Mouse (Mus musculus) T-cell, adult 2 months (primary cell): ENCODE measurements around the gene Map3k7cl.
A peak's percentile ranks its signal among the peaks of the same experiment; 100 is the strongest.

Experiments used
- DNase-seq: peaks from one replicate; pipeline ENCODE4 v3.0.0; 2022; ENCODE audit warnings: low spot score

Map3k7cl gene

GRCm38 (mm10) chr16:87587843-87588242, 34.7 kb downstream of the Map3k7cl start:
- no peak for DNase-seq

- DNase-seq, result no peak
Observed at GRCm38 (mm10) chr16:87594145-87594544, 41.0 kb downstream of the Map3k7cl start.

DNA sequence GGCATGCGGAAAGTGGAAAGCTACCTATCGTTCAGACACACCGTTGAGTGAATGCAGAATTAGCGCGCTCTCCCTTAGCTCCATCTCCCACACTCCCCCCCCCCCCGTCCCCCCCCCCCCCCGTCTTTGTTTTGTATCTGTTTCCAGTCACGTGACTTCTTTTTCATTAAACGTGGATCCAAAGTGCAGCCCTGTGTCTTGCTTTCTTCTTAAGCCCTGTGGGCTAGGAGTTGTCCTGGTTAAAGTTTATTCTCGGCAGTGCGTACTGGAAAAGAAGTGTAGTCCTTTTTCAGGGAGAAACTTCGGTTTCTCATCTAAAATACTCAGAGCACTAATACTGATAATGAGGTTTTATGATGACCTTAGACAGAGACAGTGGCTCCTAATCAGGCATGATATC, 42.0 kb downstream of the Map3k7cl start:
- DNase-seq, result no peak

GRCm38 (mm10) chr16:87602717-87603526, 49.8 kb downstream of the Map3k7cl start:
- DNase-seq, result no peak

DNA sequence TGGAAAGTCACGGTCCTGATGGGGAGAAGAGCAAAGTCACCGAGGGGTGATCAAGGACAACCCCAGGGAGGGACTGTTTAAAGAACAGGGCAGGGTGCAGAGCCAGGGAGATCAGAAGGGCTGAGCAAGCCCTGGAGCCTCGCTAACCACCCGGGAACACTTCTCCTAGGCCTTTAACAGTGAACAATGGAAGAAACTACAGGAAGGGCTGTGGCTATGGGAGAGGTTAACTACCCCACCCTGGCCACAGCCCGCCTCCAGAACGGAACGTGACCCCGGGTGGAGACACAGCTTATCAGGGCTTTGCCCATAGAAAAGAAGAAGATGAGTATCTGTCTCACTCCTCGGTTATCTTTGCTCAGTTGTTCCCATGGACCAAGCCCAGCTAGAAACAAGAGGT, 50.9 kb downstream of the Map3k7cl start:
- no peak for DNase-seq

DNA sequence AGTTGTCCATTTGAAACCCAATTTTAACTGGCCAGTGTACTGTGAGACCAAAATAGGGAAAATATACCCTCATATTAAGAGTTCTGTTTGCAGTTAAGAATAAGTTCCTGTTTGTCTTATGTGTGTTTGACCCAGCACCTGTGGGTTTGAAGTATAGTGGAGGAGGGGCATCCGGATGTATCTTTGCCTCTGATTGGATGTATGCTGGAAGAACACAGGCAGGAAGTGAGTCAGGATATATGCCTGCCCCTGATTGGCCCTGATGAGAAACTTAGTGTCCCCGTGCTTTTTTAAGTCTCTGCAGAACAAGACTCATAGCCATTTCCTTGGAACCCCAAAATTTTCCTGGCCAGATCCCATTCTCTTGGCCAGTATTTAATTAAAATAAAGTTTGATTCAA, 51.8 kb downstream of the Map3k7cl start:
- DNase-seq, result no peak

GRCm38 (mm10) chr16:87607383-87607782, 54.3 kb downstream of the Map3k7cl start:
- no peak for DNase-seq

DNA sequence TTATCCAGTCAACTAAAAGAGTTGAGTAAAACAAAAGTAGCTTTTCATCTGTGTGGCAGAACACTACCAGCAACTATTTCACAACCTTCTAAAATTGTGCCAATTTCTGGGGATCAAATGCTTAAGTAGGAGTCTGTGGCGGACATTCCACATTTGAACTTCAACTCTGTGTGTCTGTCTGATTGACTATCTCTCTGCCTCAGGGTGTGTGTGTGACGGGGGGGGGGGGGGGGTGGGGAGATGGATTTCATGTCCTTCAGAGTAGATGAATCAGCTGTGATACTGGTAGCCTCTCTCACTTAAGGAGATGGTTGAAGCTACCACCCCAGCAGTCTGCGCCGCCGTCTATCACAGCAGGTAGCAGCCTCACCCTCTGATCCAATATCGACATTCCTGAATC, 54.8 kb downstream of the Map3k7cl start:
- DNase-seq, result no peak

DNA sequence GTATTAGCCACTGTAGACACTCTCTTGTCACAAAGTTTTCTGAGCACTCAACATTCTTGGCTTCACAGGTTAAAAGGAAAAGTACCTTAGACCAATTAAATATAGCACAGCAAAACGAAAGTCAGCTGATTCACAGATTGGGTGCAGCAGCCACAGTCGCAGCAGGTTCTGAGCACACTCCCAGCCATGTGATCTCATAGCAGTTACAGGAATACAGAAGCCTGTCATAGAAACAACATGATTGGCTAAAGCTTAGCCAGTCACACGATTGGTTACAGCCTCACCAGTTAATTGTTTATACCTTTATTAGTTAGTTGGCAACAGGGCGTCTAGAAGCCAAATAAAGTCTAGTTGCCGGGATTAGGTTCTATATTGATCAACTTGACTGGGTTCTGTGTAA, 57.0 kb downstream of the Map3k7cl start:
- peak; percentile 20 for DNase-seq

DNA sequence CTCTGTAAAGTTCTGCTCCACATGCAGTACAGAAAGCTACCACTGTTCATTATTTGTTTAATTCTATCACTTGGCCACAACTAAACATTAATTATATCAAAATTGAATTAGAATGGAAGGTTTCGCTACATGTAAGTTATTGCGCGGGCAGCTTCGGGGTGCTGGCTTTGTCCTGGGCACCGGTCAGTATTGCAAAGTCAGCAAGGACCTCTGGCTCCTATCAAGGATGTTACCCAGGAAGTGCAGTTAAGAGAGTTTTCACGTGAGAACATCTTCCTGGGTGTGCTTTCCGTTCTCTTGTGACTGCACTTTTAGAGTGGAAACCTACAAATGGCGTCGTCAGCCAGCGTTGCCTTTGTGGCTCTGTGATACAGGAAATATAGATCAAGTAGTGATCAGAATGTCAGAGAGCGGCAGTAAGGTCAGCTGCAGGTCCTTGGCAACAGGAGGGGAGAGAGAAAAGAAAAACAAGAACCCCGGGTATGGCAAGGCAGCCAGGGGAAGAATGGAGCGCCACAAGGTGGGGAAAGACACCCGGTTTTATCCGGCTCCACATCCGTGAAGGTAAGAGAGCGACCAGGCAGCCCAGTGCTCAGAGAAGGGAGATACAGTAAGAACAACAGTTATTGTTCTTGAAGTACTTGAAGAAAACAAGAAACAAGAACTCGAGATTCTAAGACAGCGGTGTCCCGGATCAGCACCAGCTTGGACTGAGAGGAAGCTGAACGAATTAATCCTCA, 57.6 kb downstream of the Map3k7cl start:
- no peak for DNase-seq

GRCm38 (mm10) chr16:87611420-87611819, 58.3 kb downstream of the Map3k7cl start:
- no peak for DNase-seq

GRCm38 (mm10) chr16:87612218-87612838, 59.2 kb downstream of the Map3k7cl start:
- no peak for DNase-seq

- DNase-seq, result no peak
Observed at GRCm38 (mm10) chr16:87617377-87617776, 64.2 kb downstream of the Map3k7cl start.

- no peak for DNase-seq
Observed at GRCm38 (mm10) chr16:87621246-87621645, 68.1 kb downstream of the Map3k7cl start.

DNA sequence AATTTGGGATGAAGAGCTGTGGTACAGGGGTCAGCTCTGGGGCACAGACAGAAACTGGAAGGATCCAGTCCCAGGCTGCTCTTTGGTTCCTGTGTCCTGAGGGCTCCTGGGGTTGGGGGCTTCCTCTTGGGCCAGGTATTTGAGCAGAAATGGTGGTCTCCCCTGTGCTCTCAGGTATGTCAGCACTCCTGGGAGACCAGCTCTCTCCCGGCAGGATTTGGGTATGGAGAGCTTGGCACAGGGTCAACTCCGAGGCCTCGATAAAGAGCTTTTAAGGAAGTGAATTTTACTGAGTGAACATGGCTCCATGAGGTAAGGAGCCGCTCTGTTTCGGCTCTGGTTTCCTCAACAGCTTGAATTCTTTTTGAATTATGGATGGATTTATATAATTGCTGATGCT, 70.8 kb downstream of the Map3k7cl start:
- no peak for DNase-seq

GRCm38 (mm10) chr16:87624937-87625336, 71.8 kb downstream of the Map3k7cl start:
- no peak for DNase-seq

- no peak for DNase-seq
Observed at GRCm38 (mm10) chr16:87625341-87625740, 72.2 kb downstream of the Map3k7cl start.

- DNase-seq, result no peak
Observed at GRCm38 (mm10) chr16:87625816-87626215, 72.7 kb downstream of the Map3k7cl start.

- no peak for DNase-seq
Observed at GRCm38 (mm10) chr16:87626696-87627095, 73.6 kb downstream of the Map3k7cl start.

- no peak for DNase-seq
Observed at GRCm38 (mm10) chr16:87634709-87635108, 81.6 kb downstream of the Map3k7cl start.

DNA sequence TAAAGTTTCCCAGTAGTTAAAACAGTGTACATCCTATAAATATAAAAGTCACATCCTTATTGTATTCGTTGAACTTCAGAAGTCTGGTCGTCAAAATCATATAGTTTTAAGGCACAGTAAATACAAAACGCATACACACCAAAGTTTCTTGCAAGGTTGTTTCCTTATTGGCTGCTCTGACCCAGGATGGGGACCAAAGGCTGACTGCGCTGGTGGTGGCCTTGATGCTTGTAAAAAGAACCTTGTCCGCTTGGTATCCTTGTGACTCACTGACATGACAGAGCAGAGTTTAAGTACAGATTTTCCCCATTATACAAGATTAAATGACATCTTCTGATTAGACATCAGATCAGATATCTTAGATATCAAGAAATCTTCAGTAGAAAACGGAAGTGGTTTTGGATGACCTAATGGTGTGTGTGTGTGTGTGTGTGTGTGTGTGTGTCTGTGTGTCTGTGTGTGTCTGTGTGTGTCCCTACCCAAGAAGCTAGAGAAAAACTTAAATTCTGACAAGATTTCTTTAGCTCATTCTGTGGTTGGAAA, 82.2 kb downstream of the Map3k7cl start:
- DNase-seq, result no peak

DNA sequence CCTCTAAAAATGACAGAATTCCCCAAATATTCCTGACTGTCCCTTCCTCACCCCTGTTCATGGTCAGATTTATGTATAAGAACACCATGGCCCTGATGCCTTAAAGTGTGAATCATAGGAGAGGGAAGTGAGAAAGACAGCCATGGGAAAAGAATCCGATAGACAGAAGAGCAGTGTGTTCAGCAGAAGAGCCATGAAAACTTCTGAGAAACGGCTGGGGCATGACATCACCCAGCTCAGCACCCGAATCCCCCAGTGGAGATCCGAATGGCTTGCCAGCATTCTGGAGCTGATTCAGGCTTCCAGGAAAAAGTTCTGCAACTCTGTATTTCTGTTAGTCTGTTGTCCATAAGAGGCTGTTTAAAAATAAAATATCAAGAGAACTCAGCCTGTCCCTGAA, 82.7 kb downstream of the Map3k7cl start:
- no peak for DNase-seq

DNA sequence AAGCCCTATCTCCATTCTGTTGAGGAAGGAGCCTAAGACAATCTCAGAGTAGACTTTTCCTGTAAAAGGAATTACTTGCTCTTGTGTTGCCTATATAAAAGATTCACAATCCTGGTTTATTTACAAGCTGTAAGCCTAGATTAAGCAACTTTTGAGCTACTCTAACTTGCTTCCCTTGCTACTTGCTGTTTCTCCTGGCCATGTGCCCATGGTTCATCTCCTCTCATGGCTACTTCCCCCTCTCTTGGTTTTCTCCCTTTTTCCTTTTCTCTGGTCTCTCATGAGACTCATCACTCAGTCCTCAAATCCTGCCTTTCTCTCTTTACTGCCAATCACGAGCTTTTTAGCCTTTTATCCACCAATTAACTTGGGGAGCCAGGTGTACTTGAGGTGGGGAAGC, 85.0 kb downstream of the Map3k7cl start:
- DNase-seq, result no peak
